Mouse (Mus musculus) ES-Bruce4 (cell line): Measurements from ENCODE around the gene Paqr7.

Source experiments
- CTCF ChIP-seq: IDR thresholded peaks from one replicate; pipeline ENCODE4 v1.8.1; 2011; ENCODE audit warnings: low read depth, low read length
- EP300 ChIP-seq: IDR thresholded peaks from 2 replicates; pipeline ENCODE4 v1.6.1; 2011; ENCODE audit warnings: low read depth, low read length; ENCODE audit not compliant: insufficient read depth

DNA sequence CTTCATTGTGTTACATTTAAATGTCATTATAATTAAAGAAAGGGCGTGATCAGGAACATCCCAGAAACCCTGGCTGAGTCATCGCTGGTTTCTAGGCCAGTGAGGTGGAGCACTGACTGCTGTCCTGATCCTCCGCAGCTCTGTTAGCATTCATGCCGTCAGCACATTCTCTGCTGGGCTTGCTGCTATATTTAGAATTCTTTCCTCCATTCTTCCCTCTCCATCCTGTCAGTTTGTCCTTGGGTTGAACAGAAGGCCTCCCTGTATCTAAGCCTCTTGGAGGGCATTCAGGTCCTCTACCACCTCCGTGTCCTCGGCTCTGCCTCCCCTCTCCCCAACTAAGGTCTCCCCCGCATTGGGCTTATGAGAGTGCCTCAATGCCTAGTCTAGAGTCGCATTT, 20.5 kb downstream of the Paqr7 start:
- TF ChIP-seq CTCF (no peak), EP300 (0 out of 2 replicates have a peak, but pooled peaks have one; percentile 30)
